Mouse (Mus musculus) megakaryocyte, embryonic 14.5 days (primary cell): ENCODE results near the gene Polr1c. TPM values are rescaled to one million over a fixed set of nuclear protein-coding genes. Genes with fewer than 3 reads are reported as not detected.

ENCODE experiments used
- H3K27me3 ChIP-seq: replicated peaks from 2 replicates; pipeline ENCODE3; 2012; ENCODE audit warnings: inconsistent platforms
- H3K36me3 ChIP-seq: replicated peaks from 2 replicates; pipeline ENCODE3; 2012; ENCODE audit warnings: low read length, inconsistent platforms, mixed read lengths
- H3K4me1 ChIP-seq: 2 replicates; pipeline ENCODE4 v1.6.1; 2012; ENCODE audit warnings: inconsistent platforms
- H3K4me3 ChIP-seq: replicated peaks from 2 replicates; pipeline ENCODE3; 2012; ENCODE audit warnings: moderate library complexity, mild to moderate bottlenecking, inconsistent platforms
- H3K9me3 ChIP-seq: 2 replicates; pipeline ENCODE4 v1.6.1; 2012; ENCODE audit warnings: inconsistent platforms
- FLI1 ChIP-seq: IDR thresholded peaks from 2 replicates; pipeline ENCODE4 v1.6.1; 2012; ENCODE audit warnings: low read length, inconsistent platforms, mixed read lengths
- GATA1 ChIP-seq: IDR thresholded peaks from 3 replicates; pipeline ENCODE4 v1.6.1; 2012; ENCODE audit warnings: mixed read lengths, low read length, inconsistent platforms, borderline replicate concordance
- polyA plus RNA-seq: library from polyadenylated mRNA; stranded (reverse); fragments of >175 nt; gene quantifications from 2 replicates; pipeline ENCODE4 v1.2.3, GENCODE M21; 2012; ENCODE audit warnings: low replicate concordance; ENCODE audit not compliant: insufficient read depth

Polr1c gene
- polyA plus RNA-seq, 1 experiment = 10.9 TPM

- peaks cover 78% of the 10 kb centered on the region for H3K36me3 ChIP-seq
These were observed 29.7 kb upstream of the Polr1c start for GRCm38 (mm10) chr17:46277586-46277985.

GRCm38 (mm10) chr17:46275506-46275905 is 27.7 kb upstream of the Polr1c start:
- Histone ChIP-seq H3K27me3 (no peaks in the 10 kb centered on the region), H3K4me3 (no peak overlapping the region), H3K36me3 (peaks cover 88% of the 10 kb centered on the region), H3K4me1 (peaks cover 45% of the 10 kb centered on the region), H3K9me3 (no peaks in the 10 kb centered on the region)
- TF ChIP-seq GATA1 = no peak
- no peak for TF ChIP-seq FLI1

More at GRCm38 (mm10) chr17:46277586-46277985, 29.7 kb upstream of the Polr1c start:
- Histone ChIP-seq H3K27me3 (no peaks in the 10 kb centered on the region), H3K4me1 (peaks cover 58% of the 10 kb centered on the region), H3K9me3 (no peaks in the 10 kb centered on the region), H3K4me3 (no peak overlapping the region)
- no peak for TF ChIP-seq FLI1
- no peak for TF ChIP-seq GATA1

GRCm38 (mm10) chr17:46275034-46275433 is 27.2 kb upstream of the Polr1c start:
- Histone ChIP-seq H3K9me3 (no peaks in the 10 kb centered on the region), H3K36me3 (peaks cover 88% of the 10 kb centered on the region), H3K4me3 (no peak overlapping the region), H3K4me1 (peaks cover 45% of the 10 kb centered on the region), H3K27me3 (no peaks in the 10 kb centered on the region)
- TF ChIP-seq GATA1 (no peak), FLI1 (no peak)

- peaks cover 88% of the 10 kb centered on the region for H3K36me3 ChIP-seq
- H3K4me3 ChIP-seq = no peak overlapping the region
- H3K4me1 ChIP-seq = peaks cover 45% of the 10 kb centered on the region
- no peaks in the 10 kb centered on the region for H3K9me3 ChIP-seq
- TF ChIP-seq GATA1 = no peak
- no peak for TF ChIP-seq FLI1
- H3K27me3 ChIP-seq = no peaks in the 10 kb centered on the region
These were observed 26.6 kb upstream of the Polr1c start for GRCm38 (mm10) chr17:46274465-46274864.

- no peak for TF ChIP-seq GATA1
- no peak for TF ChIP-seq FLI1
- H3K4me1 ChIP-seq = peaks cover 41% of the 10 kb centered on the region
- H3K9me3 ChIP-seq = no peaks in the 10 kb centered on the region
- H3K4me3 ChIP-seq = no peak overlapping the region
- peaks cover 88% of the 10 kb centered on the region for H3K36me3 ChIP-seq
- no peaks in the 10 kb centered on the region for H3K27me3 ChIP-seq
These were observed 26.0 kb upstream of the Polr1c start for GRCm38 (mm10) chr17:46273803-46274236.

GRCm38 (mm10) chr17:46272675-46273074 is 24.8 kb upstream of the Polr1c start:
- TF ChIP-seq FLI1 (no peak), GATA1 (no peak)
- Histone ChIP-seq H3K36me3 (peaks cover 85% of the 10 kb centered on the region), H3K27me3 (no peaks in the 10 kb centered on the region), H3K9me3 (no peaks in the 10 kb centered on the region), H3K4me1 (peaks cover 31% of the 10 kb centered on the region), H3K4me3 (no peak overlapping the region)

GRCm38 (mm10) chr17:46272058-46272457 is 24.2 kb upstream of the Polr1c start:
- H3K4me1 ChIP-seq = peaks cover 26% of the 10 kb centered on the region
- H3K9me3 ChIP-seq = no peaks in the 10 kb centered on the region
- H3K4me3 ChIP-seq = no peak overlapping the region
- no peaks in the 10 kb centered on the region for H3K27me3 ChIP-seq
- peaks cover 85% of the 10 kb centered on the region for H3K36me3 ChIP-seq
- TF ChIP-seq GATA1 (no peak), FLI1 (no peak)

- no peak overlapping the region for H3K4me3 ChIP-seq
- no peaks in the 10 kb centered on the region for H3K27me3 ChIP-seq
- TF ChIP-seq FLI1 (no peak), GATA1 (no peak)
- H3K9me3 ChIP-seq = no peaks in the 10 kb centered on the region
- peaks cover 92% of the 10 kb centered on the region for H3K36me3 ChIP-seq
- peaks cover 14% of the 10 kb centered on the region for H3K4me1 ChIP-seq
These were observed 22.1 kb upstream of the Polr1c start for GRCm38 (mm10) chr17:46269771-46270534.

GRCm38 (mm10) chr17:46268026-46268720 is 20.3 kb upstream of the Polr1c start:
- H3K36me3 ChIP-seq = peaks cover 94% of the 10 kb centered on the region
- TF ChIP-seq FLI1 (no peak), GATA1 (no peak)
- H3K9me3 ChIP-seq = no peaks in the 10 kb centered on the region
- no peak overlapping the region for H3K4me3 ChIP-seq
- H3K4me1 ChIP-seq = peaks cover 7% of the 10 kb centered on the region
- H3K27me3 ChIP-seq = no peaks in the 10 kb centered on the region

- no peaks in the 10 kb centered on the region for H3K9me3 ChIP-seq
- no peak overlapping the region for H3K4me3 ChIP-seq
- no peaks in the 10 kb centered on the region; the same call in none of the 2 replicates for H3K4me1 ChIP-seq
- TF ChIP-seq GATA1 (no peak), FLI1 (no peak)
- H3K27me3 ChIP-seq = no peaks in the 10 kb centered on the region
- peaks cover 94% of the 10 kb centered on the region for H3K36me3 ChIP-seq
These were observed 19.7 kb upstream of the Polr1c start for GRCm38 (mm10) chr17:46267511-46267910.
